Mouse (Mus musculus) brain, embryonic 14.5 days (tissue): ENCODE results near the gene Cmc2.

Experiments used
- CTCF ChIP-seq: fragments of 200-500 bp; IDR thresholded peaks from 2 replicates; pipeline ENCODE4 v1.5.1; 2012; ENCODE audit warnings: inconsistent platforms, mild to moderate bottlenecking, moderate library complexity, borderline replicate concordance; ENCODE audit not compliant: insufficient read depth, insufficient read length; ENCODE audit errors: extremely low read depth
- POLR2A ChIP-seq: fragments of 200-500 bp; IDR thresholded peaks from 2 replicates; pipeline ENCODE4 v1.6.1; 2012; ENCODE audit warnings: mild to moderate bottlenecking, inconsistent platforms, borderline replicate concordance; ENCODE audit not compliant: poor library complexity, insufficient read depth, insufficient read length, severe bottlenecking; ENCODE audit errors: extremely low read depth

DNA sequence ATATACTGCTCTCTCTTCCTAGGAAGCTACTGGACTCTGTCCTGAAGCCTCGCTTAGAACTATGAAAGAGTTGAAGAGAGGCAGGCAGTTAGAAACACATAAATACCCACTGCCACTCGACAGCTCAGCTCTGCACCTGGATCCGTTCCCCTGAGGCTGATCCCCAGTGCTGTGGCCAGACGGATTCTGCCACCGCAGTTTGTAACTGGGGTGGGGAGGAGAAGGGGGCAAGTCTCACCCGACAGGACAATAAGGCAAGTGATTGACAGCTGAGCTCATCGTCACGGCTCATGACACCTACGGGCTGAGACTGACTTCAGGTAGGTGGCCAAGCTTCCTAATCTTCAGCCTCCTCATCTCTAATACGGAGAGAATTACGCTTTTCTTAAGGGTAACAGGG lies 47.7 kb downstream of the Cmc2 start:
- TF ChIP-seq CTCF (no peak), POLR2A (no peak)
